Mouse (Mus musculus) liver, embryonic 14.5 days (tissue): ENCODE measurements around the gene Adcy4.

ENCODE experiments used
- CTCF ChIP-seq: IDR thresholded peaks from 2 replicates; pipeline ENCODE4 v1.5.1; 2016; ENCODE audit warnings: antibody characterized with exemption, low read depth, control low read depth
- EP300 ChIP-seq: IDR thresholded peaks from 2 replicates; pipeline ENCODE4 v1.6.1; 2016; ENCODE audit warnings: antibody characterized with exemption, low read depth

DNA sequence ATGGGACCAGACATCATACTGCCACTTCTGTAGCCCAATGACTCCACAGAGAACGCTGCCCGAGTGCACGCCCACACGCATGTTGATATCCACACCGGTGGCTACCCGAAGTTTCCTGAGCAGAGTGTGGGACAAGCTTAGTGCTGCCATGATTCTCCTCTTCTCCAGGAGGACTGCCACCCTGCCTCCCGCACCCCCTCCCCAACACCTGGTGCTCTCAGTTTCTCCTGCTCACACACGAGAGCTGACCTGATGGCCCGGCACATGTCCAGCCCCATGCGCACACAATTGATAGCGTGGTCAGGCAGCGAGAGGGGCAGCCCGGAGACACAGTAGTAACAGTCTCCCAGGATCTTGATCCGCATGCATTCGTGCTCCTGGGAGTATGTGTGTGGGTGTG, 5.2 kb downstream of the Adcy4 start:
- TF ChIP-seq CTCF: no peak
- no peak for TF ChIP-seq EP300
